Mouse (Mus musculus) adrenal gland, postnatal 25 days (tissue): ENCODE results near the gene Derl3. TPM values are rescaled to one million over a fixed set of nuclear protein-coding genes. Genes with fewer than 3 reads are reported as not detected.
"Not testable (repeated sequence)": the region's sequence is repeated elsewhere in the genome, so short reads cannot be mapped to it uniquely, and the experiment has no call there.

ENCODE experiments used
- DNase-seq: peaks from one replicate; pipeline ENCODE4 v3.0.0; 2021; ENCODE audit warnings: mixed read lengths
- long read RNA-seq: library from polyadenylated mRNA; stranded (forward); transcript quantifications from one replicate; pipeline ENCODE4 v2.0.0, GENCODE M21; 2021
- total RNA-seq: library from RNA; stranded (reverse); gene quantifications from 2 replicates; pipeline ENCODE4 v1.2.3, GENCODE M21; 2021

Gene Derl3
- total RNA-seq = 1.1 and 1.5 TPM in 2 replicates
- long read RNA-seq, partial matches to known transcripts = 0 of 5 reads
- long read RNA-seq, other reads (novel, unspliced or antisense) = 0 of 5 reads

DNA sequence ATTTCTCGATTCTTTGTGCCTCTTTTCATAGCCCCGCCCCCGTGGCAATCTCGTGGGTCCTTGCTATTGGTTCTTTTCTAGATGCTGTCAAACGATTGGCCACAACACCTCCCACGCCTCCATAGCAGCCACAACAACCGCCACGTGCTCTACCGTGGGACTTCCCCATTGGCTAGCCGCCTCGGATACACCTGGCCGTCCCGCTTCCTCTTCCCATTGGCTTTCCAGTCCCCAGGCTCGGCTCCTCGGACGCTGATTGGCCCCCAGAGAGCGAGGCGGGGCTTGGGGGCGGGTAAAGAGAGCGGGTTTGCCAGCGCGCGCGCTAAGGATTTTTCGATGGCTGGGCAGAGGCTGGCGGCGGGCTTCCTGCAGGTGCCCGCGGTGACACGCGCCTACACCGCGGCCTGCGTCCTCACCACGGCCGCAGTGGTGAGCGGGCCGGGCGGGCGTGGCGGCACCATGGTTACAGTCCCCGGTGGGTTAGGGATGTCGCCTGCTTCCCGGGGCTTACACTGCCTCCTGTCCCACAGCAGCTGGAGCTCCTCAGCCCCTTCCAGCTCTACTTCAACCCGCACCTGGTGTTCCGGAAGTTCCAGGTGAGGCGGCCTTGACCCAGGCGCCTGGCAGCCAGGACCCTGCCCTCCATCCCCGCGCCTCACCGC is at the start of gene Derl3:
Gene Derl3, plus strand, starts transcription at position 325 of the 662 bp plus-strand sequence.
- DNase-seq = peak; percentile 94

DNA sequence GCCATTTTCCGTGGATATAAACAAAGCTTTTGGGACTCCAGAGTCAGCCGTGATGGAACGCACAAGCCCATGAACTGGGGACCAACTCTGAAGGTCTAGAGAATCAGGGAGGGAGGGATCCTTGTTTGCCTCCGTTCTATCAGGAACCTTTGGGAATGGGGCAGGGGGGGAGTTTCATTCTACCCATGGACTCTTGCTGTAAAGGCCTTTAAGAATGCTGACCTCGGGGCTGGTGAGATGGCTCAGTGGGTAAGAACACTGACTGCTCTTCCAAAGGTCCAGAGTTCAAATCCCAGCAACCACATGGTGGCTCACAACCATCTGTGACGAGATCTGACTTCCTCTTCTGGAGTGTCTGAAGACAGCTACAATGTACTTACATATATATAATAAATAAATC is 49.3 kb upstream of the Derl3 start:
- not testable (repeated sequence) for DNase-seq

DNA sequence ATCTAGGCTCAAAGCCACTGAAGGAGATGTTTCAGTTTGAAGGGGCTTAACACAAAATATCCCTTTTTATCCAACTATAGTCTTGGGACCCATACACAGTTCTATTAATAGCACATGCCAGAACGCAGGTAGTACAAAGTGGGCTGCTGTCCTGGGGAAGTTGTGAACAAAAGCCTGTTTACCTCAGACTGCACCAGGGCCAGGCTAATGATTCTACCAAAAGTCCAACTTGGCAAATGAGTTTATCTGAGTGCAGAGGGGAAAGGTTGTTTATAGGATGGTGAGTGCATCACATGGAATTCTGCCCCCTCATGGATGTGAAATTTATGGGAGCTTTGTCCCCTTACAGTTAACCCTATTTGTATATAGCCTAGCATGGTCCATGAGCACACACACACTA is 48.4 kb upstream of the Derl3 start:
- DNase-seq = no peak

DNA sequence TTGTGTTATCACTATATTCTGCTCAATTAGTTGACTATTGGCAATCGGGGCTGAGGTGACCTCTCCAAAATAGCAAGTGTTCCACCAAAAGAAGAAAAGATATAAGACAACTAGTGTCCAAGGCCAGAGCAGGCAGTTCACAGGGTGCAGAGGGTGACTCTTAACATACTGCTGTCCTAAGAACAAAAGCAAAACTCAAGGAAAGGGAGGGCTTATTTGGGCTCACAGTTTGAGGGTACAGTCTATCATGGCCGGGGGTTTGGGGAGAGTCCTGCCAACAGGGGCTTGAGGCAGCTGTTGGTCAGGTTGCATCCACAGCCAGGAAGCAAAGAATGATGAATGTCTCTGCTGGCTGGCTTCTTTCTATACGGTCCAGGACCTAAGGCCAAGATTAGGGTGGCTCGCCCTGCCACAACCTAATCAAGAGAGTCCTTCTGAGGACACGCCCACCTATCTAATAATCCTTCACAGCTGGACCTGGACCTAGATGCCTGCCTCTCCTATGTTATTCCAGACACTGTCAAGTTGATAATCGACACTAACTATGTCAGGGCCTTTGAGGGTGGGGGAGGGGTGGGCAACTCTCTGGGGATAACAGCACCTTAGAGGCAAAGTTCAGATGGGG is 47.8 kb upstream of the Derl3 start:
- no peak for DNase-seq

DNA sequence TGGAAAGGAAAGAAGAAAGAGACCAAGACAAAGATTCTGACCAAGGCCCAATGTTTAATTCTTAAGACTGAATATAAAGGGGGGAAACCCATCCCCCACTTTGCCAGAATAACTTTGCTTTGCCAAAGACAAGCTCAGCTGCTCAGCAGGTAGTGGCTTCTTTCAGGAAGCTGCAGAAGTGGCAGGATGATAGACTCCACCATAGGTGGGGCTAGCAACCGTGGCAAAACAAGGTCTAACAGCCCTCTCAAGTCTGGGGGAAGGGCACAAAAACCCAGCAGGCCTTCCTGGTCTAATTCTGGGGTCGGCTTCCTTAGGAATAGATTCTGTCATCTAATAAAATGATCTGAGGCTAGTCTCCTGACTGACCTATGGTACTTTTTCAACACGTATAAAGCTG is 44.8 kb upstream of the Derl3 start:
- no peak for DNase-seq

DNA sequence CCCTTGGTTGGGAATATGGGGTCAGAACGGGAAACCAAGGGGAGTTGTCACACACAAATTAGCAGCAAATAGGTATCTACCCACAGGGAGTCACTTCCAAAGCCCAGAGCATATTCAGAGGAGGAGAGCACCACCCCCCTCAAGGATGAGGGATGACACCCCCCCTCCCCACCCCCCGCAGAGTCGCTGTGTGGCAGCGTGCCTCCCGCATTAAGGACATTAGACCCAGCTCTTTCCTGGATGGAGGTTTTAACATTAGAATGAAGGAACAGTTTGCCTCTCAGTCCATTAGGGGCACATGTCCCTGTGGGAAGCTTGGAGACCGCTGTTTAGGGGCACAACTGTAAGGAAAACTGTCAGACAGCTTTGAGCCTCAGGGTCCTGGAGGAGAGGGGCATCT is 42.1 kb upstream of the Derl3 start:
- DNase-seq = no peak

DNA sequence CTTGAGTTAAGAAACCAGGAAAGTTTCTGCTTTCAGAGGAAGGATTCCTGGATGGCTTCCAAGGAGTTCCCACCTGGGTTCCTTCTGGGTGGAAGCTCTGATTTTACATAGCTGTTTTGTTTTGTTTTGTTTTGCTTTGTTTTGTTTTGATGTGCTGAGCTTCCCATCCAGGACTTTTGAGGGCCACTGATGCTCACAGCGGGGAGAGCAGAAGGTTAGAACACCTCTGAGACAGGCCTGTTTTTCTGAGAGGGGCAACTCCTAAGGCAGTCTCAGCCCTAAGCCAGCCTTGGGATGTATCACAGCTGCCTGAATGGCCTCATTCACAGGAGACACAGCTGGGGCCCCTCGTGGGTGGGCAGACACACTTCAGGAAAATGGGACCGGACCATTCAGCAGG is 41.5 kb upstream of the Derl3 start:
- DNase-seq = no peak

DNA sequence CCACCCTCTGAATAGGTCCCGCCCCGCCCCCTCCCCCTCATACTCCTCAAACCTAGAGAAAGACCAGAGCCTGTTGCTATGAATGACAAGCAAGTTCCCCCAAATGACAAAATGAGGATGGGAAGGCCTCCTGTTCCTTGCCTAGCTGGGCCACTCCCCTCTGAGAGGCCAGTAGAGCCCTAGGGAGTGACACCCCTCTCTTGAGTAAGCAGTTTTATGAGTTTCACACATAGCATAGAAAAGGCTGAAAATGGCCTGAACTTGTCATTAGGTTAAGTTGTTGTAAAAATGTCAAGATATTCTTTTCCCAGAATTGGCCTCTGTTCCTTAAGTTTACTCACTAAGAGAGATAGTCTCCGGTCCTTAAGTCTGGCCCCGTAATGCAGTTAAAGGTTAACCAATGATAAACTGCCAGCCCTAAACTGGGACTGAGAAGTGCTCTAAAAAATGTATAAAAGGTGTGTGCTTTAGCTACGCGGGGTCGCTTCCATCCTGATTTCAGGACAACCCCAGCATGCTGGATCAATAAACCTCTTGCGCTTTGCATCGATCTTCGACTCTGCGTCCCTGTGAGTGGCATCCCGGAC is 40.6 kb upstream of the Derl3 start:
- no peak for DNase-seq

DNA sequence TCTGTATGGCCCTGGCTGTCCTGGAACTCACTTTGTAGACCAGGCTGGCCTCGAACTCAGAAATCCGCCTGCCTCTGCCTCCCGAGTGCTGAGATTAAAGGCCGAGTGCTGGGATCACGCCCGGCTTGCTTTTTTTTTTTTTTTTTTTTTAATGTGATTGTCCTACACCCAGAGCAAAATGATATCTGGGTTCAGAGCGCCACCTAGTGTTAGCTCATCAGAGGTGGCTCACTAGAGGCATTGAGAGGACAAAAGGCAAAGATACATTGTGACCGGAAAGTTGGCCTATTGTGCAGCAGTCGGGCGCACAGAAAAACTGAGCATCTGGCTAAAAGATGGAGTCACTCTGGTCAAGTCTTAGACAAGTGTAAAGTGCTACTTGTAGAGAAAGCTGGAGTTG is 39.8 kb upstream of the Derl3 start:
- peak; percentile 77 for DNase-seq

DNA sequence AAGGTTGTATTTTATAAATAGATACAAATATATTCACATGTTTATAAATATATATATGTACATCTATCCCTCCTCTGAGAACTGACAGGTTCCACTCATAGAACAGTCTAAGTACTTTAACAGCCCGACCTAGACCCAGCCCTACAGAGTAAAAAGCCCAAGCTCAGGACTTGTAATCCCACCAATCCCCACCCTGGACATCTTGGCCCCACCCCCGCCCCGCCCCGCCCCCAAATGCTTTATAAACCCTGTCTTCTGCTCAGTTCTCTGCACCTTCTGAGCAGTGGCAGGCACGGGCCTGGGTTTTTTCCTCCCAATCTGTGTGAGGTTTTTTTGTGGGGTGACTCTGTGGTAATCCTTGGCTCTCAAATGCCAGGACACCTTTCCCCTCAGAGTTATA is 39.1 kb upstream of the Derl3 start:
- no peak for DNase-seq

DNA sequence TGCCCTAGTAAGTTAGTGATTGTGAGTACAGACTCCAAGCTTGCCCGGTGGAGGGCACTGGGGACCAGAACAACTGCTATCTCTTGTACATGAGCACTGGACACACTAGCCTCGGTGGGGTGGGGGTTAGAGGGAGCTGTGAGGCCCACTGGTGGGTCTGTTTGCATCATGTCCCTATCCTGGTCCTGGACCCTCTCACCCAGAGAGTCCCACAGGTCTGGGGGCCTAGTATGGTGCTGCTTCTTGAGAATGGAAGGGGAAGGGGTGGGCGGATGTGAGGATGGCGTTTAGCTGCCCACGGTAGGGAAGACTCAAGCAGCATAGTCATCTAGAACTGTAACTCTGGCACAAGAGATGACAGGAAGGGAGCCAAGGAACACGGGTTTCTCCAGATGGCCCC is 38.4 kb upstream of the Derl3 start:
- no peak for DNase-seq

DNA sequence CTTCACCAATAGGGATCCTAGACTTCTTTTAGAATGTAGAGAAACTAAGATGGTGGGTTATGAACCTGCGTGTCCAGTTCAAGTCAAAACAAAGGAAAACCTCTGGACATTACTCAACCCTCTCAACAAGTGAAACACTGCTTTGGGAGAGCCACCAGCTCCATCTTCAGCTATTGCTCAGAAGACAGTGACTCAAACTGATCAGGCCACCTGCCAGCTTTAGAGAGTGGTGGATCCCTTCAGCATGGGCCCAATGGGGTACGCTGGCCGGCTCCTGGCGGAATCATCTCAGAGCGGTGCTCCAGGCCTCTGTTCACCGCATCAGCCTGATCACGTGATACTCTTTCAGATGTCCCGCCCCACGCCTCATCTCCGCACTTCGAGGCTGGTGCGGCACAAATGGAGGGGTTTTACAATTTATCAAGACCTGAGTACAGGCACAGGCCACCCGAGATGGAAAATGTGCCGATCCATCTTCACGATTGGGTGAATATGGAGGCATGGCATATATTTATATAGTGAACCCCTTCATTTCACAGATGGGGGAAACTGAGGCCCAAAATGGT is 37.7 kb upstream of the Derl3 start:
- no peak for DNase-seq

DNA sequence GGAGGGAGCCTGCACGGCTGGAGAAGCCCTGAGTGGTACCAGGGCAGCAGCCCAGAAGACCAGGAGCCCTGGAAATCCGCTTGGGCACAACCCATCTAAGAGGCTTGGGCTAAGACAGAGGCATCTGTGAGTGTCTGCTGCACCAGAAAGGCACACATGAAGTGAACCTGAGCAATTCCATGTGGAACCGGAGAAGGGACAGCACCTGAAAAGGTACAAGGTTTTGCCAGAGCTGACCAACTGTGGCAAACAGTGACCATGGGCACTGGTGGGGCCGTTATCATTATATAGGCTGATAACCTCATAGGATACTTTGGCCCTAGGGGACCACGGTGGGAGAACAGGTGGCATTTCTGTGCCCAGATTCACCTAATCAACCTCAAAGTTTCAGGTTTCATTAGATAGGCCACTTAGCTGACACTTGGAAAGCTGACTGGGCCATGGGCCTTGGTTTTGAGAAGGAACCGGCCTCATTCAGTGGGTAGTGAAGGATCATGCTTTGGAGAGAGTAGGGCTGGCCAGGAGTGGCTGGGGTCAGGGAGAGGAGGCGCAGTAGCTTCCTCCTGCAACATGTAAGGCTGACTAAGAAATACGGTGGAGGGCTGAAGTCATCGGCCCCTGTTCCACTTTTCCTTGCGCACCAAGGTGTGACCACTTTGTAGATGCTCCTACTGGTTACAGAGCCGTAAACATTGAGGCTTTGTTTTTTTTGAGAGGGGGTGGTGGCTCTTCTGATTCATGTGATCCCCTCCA is 36.9 kb upstream of the Derl3 start:
- DNase-seq = no peak

DNA sequence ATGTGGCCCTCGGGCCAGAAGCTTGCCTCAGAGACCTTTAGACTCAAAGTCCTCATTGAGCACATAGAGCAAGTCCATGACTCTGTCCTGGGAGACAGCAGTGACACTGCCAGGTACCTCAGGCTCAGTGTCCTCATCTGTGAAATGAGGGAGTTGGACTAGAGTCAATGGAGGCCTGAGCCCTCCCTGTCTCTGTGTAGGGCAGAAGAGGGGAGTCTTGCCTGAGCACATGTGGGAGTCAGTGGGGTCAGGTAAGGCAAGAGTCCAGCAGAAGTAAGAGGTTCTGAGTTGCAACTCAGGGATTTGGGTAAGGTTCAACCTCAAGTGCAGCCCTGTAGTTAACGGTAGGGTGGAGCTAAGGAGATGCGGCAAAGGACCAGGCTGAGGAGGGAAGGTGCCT is 36.2 kb upstream of the Derl3 start:
- no peak for DNase-seq

DNA sequence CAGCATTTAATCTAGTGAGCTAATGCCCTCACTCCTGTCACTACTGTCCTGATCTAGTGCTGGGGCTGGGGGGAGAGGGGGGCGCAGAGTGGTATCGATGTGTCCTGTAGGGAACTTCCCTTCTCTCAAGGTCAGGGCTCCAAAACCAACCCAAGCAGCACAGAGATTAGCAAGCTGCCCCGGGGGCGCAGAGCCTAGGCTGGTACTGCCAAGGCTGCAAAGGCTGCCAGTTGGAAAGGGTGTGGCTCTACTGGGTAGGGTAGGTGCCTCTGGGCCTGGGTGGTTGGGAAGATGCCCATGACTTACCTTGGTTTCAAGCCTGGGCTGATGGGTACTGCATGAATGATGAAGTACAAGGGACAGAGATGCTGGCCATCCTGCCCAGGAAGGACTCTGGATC is 35.6 kb upstream of the Derl3 start:
- DNase-seq = no peak

DNA sequence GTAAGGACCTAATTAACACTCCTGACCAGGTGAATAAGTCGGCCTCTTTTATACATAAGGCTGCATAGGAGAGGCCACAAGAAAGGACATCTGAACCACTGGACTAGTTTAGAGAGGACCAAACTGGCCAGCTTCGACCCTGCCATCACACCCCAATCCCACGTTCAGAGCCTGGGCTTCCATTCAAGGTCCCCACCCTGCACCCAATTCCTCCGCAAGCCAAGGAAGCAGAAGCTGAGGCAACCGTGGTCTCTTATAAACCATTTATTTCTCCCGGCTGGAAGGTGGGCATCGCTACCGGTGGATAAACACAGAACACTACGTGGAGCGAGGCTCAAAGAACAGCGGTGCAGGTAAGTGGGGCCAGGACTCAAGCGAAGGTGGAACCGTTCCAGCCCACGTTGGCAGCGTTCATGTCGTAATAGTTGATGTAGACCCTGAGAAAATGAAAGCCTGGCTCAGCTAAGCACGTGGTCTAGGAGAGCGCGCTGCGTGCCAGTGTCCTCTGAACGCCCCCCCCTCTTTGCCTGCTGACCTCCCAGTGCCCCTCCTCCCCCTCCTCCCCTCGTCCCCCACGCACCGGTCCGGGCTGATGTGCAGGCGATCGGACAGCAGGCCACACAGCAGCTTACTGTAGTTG is 34.0 kb upstream of the Derl3 start:
- DNase-seq = no peak

DNA sequence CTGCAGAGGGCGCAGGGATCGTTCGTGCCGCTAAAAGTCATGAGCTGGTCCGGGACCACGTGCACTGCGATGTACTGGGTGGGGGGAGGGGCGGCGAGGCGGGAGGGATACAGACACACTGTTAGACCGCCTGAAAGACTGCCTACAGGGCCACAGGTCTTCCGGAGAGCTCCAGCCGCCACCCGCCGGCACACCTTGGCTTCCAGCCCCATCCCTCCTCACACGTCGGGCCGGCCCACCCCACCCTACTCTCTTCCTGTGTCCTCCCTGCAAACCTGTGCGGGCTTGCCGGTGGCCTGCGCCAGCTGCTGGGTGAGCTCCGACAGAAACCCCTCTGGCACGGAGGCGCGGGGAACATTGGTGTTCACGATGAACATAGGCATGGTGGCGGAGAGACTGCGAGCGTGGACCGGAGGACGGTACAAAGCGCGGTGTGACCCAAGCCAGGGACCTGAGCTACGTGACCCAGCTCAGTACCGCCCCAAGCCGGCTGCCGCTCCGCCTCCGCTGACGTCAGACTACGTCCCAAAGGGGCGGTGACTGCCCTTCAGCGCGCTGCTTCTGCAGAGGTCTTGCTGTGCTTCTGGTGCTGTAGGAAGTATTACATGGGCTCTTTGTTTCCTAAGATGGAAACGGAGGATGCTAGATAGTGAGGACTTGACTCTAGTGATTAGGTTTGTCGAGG is 33.3 kb upstream of the Derl3 start, which contains the start of gene Mif:
Gene Mif, minus strand, starts transcription at position 455 of the 685 bp plus-strand sequence.
- peak; percentile 85 for DNase-seq

DNA sequence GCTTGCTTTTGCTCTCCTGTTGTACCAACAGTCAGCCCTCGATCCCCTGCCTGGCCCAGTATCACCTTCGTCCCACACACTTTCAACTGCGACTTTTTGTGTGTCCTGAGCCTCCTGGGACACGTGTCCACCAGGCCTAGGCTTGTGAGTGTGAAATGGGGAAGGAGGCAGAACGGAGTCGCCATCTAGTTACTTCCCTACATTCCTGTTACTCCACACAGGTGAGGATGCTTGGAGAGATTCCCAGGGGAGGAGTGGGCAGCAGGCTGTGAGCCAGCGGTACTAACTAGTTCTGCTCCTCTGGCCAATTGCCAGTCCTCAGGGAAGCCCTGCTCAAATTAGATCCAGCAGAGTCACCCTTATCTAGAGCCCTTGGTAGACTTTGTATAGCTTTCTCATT is 32.5 kb upstream of the Derl3 start:
- no peak for DNase-seq

DNA sequence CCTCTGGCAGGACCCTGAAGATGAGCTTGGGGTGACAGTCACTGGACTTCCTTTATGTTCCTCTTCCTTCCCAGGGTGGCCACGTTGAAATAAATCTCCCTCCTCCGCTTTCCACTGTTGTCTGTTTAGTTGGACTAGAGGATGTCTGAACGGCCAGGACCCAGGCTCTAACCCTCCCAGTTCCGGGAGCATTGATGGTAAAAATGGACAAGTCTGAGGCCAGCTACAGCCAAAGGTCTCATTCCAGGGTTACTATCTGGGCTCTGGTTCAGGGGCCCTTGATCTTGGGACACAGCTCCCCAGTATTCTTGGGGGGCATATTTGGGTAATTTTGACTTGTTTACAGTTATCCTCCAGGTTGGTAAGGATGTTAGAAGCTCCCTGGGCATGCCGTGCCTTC is 31.6 kb upstream of the Derl3 start:
- DNase-seq = no peak

DNA sequence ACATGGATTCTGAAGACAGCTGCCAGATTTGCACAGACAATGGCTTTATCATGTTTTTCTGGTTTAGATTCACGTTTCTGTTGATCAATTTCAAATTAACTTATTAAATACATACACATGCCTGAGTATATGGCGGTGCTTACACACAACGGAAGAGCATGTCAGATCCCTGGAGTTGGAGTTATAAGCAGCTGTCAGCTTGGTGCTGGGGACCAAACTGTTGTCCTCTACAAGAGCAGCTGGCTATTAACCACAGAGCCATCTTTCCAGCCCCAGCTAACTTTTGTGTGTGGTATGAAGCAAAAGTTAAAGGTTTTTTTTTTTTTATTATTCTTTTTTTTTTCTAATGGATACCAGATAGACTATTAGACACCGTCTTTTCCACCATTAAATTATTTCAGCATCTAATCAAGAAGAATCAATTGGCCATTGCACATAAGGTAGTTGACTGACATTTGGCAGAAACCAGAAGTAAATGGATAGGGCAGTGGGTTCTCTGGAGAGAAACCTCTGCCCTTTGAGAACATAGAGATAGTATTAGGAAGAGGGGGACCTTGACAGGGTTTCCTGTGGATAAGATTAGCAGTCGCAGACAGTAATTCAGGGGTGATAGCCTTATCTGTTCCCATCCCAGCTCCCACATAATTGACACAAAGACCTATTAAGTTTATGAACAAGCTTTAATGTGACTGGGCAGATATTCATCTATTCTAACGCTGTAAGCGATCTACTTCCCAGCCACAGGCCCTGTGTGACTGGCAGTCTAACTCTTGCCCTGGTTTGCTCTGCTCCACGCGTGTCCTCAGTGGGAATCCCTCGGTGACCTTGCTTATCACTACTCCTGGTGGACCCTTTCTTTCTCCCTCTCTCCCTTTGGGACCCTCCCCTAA is 20.9 kb upstream of the Derl3 start:
- no peak for DNase-seq
